Mouse (Mus musculus) neural tube, embryonic 13.5 days (tissue): ENCODE results near the gene Arhgap6. TPM values are rescaled to one million over a fixed set of nuclear protein-coding genes. Genes with fewer than 3 reads are reported as not detected.

Experiments
- ATAC-seq: fragments of 200-750 bp; cut with Nextera tagmentation; 2 replicates; pipeline ENCODE4 v1.8.0; 2017; ENCODE audit warnings: low read depth, mild to moderate bottlenecking, moderate TSS enrichment, moderate library complexity
- H3K27ac ChIP-seq: fragments of 300-500 bp; sonication (generic); replicated peaks from 2 replicates; pipeline ENCODE4 v1.5.1; 2015; ENCODE audit warnings: moderate library complexity, mild to moderate bottlenecking, inconsistent platforms
- H3K27me3 ChIP-seq: fragments of 300-500 bp; sonication (generic); 2 replicates; pipeline ENCODE4 v1.6.1; 2015; ENCODE audit warnings: mild to moderate bottlenecking, inconsistent platforms
- H3K36me3 ChIP-seq: fragments of 300-500 bp; sonication (generic); 2 replicates; pipeline ENCODE4 v1.6.1; 2015; ENCODE audit warnings: mild to moderate bottlenecking, inconsistent platforms
- H3K4me1 ChIP-seq: fragments of 300-500 bp; sonication (generic); replicated peaks from 2 replicates; pipeline ENCODE4 v1.6.1; 2015; ENCODE audit warnings: inconsistent platforms
- H3K4me2 ChIP-seq: fragments of 300-500 bp; sonication (generic); 2 replicates; pipeline ENCODE4 v1.6.1; 2015; ENCODE audit warnings: inconsistent platforms, mild to moderate bottlenecking, moderate library complexity
- H3K4me3 ChIP-seq: fragments of 300-500 bp; sonication (generic); 2 replicates; pipeline ENCODE4 v1.5.1; 2015; ENCODE audit warnings: mild to moderate bottlenecking, inconsistent platforms
- H3K9ac ChIP-seq: fragments of 300-500 bp; sonication (generic); 2 replicates; pipeline ENCODE4 v1.6.1; 2015; ENCODE audit warnings: moderate library complexity, mild to moderate bottlenecking, inconsistent platforms
- H3K9me3 ChIP-seq: fragments of 300-500 bp; sonication (generic); 2 replicates; pipeline ENCODE4 v1.6.1; 2016; ENCODE audit warnings: inconsistent platforms
- WGBS: fragments of 180-500 bp; shearing (Covaris S2); methylation state at CpG from one replicate; pipeline ENCODE4 v1.1.7; 2015; 5-methylcytosine and 5-hydroxymethylcytosine counted together
- polyA plus RNA-seq: library from polyadenylated mRNA; unstranded; fragments of >200 nt; fragmentation: Nextera tagmentation; extraction: Ambion mirVana; gene quantifications from 2 replicates; pipeline ENCODE4 v1.2.1, GENCODE M21; 2015

The Arhgap6 gene
- polyA plus RNA-seq, 1 experiment from 2014 or later, result 1.4 TPM

DNA sequence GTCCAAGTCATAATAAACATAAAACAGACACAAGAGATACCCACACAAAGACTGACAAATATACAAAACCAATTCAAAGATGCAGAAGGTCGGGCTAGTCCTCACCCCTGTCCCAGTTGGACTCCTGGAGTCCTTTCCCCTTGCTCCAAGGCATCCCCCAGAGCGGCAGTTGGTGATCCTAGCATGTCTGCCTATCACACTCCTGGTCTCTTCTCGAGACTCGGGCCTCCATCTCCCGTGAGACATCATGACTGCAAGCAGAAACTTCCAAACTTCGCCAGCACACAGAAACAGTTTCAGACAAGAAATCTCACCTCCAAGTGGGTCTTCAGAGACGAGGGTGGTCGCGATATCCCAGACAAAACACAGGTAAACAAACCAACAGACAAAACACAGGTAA, 345.6 kb downstream of the Arhgap6 start:
- Histone ChIP-seq H3K27me3 (peaks cover 6% of the 10 kb centered on the region; the same call in 1 of the 2 replicates), H3K36me3 (no peaks in the 10 kb centered on the region), H3K9me3 (no peaks in the 10 kb centered on the region), H3K9ac (no peak overlapping the region), H3K27ac (no peak overlapping the region), H3K4me1 (no peaks in the 10 kb centered on the region), H3K4me2 (no peak overlapping the region), H3K4me3 (no peak overlapping the region)
- 88% methylated on average over 9 of the region's 9 CpGs for WGBS
- ATAC-seq, result no peak

DNA sequence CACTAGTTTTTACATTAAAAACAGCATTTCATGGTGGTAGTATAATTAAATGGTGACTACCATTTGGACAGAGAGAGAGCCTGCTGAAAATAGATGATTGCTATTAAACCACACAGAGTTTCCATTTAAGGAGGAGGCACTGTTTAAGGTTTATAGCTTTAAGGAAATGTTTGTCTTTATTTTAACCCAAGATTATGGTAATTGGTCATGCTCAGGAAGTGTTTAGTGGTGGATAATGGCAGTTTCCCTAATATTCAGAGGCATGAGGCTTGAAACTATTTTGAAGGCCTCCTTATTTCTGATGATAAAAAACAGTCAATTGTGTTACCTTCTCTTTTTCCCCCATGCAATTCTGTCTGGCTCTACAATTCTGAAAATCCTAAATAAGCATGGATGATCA, 358.9 kb downstream of the Arhgap6 start:
- no peaks in the 10 kb centered on the region for H3K4me1 ChIP-seq
- peaks cover 14% of the 10 kb centered on the region for H3K27me3 ChIP-seq
- H3K36me3 ChIP-seq, result no peaks in the 10 kb centered on the region
- no peak overlapping the region for H3K4me2 ChIP-seq
- no peak for ATAC-seq
- H3K9me3 ChIP-seq, result no peaks in the 10 kb centered on the region
- no peak overlapping the region for H3K27ac ChIP-seq
- no peak overlapping the region for H3K4me3 ChIP-seq
- H3K9ac ChIP-seq, result no peak overlapping the region

DNA sequence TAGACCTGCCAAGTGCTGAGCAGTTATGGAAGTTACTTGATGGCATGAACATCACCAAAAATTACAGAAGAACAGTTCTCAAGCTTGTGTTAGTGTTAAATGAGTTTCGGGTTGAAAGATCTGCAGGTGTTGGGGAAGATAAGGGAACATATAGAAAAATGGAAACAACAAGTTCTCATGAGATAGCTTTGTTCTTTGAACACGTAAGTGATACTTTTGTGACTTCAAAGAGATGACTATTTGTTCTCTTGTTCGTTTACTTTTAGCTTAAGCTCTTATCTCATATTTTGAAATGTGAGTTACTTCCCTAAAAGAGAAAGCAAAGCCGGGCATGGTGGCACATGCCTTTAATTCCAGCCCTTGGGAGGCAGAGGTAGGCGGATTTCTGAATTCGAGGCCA, 363.5 kb downstream of the Arhgap6 start:
- H3K9ac ChIP-seq, result no peak overlapping the region
- H3K36me3 ChIP-seq, result no peaks in the 10 kb centered on the region
- H3K4me1 ChIP-seq, result no peaks in the 10 kb centered on the region
- no peak overlapping the region for H3K4me2 ChIP-seq
- no peak overlapping the region for H3K4me3 ChIP-seq
- no peak for ATAC-seq
- H3K9me3 ChIP-seq, result no peaks in the 10 kb centered on the region
- WGBS, result 81% methylated on average over 6 of the region's 6 CpGs
- H3K27me3 ChIP-seq, result peaks cover 7% of the 10 kb centered on the region; the same call in 1 of the 2 replicates
- H3K27ac ChIP-seq, result no peak overlapping the region

DNA sequence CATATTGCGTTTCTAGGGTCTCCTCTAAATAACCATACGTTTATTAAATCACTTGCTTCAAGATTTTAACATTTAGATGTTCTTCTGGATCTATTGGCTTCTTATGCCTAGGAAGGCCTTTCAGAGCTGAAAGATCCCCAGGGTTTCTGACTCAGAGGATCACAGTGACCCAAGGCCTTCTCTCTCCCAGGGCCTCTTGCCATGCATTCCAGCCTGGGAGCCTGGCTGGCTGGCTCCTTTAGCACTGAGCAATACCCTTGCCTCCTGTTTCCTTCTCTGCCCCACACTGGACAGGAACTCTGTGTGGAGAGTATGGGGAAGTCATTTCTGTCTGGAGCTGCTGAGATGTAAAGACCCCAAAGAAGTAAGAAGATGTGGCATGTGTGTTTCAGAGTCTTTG, 376.1 kb downstream of the Arhgap6 start:
- Histone ChIP-seq H3K27ac (no peak overlapping the region), H3K9me3 (no peaks in the 10 kb centered on the region), H3K9ac (no peak overlapping the region), H3K36me3 (no peaks in the 10 kb centered on the region), H3K4me2 (no peak overlapping the region), H3K4me3 (no peak overlapping the region), H3K27me3 (peaks cover 17% of the 10 kb centered on the region), H3K4me1 (no peaks in the 10 kb centered on the region)
- WGBS, result 85% methylated on average over 2 of the region's 2 CpGs
- no peak for ATAC-seq

DNA sequence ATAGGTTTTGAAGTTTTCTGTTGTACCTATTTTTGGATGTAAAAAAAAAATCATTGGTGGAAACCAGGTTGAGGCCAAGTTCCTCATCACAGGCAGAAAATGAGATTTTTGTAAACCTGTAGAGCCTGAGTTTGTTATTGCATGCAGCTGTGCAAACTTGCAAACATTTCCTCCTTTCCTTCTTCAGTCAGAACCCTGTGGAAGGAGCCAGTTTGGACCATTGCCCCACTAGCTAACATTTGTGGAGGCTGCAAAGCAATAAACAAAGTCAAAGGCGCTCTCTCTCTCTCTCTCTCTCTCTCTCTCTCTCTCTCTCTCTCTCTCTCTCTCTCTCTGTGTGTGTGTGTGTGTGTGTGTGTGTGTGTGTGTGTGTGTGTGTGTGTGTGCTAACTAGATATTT, 378.9 kb downstream of the Arhgap6 start:
- Histone ChIP-seq H3K36me3 (no peaks in the 10 kb centered on the region), H3K4me2 (no peak overlapping the region), H3K27ac (no peak overlapping the region), H3K9ac (no peak overlapping the region), H3K27me3 (peaks cover 21% of the 10 kb centered on the region), H3K4me1 (no peaks in the 10 kb centered on the region), H3K9me3 (no peaks in the 10 kb centered on the region), H3K4me3 (no peak overlapping the region)
- ATAC-seq, result no peak
- WGBS, result 100% methylated on average over 1 of the region's 1 CpGs

DNA sequence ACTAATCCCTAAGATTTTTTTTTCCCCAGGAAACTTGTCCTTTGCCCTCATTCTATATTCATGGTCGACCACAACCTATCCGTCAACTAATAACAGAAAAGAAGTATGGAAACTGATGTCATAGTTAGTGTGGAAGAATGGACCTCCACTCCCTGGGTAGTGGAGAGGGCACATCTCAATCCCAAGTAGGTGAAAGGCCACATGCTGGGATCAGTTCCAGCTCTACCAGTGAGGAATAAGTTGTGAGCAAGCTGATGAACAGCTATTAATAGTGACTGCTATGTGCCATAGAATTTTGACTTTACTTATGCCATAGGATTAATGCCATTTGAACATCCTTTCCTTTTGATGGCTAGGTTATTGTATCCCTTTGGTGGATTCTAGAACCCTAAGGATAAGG, 383.7 kb downstream of the Arhgap6 start:
- Histone ChIP-seq H3K27me3 (peaks cover 16% of the 10 kb centered on the region), H3K27ac (no peak overlapping the region), H3K36me3 (no peaks in the 10 kb centered on the region), H3K9ac (no peak overlapping the region), H3K4me2 (no peak overlapping the region), H3K4me3 (no peak overlapping the region), H3K4me1 (no peaks in the 10 kb centered on the region), H3K9me3 (no peaks in the 10 kb centered on the region)
- 76% methylated on average over 2 of the region's 2 CpGs for WGBS
- ATAC-seq, result no peak

DNA sequence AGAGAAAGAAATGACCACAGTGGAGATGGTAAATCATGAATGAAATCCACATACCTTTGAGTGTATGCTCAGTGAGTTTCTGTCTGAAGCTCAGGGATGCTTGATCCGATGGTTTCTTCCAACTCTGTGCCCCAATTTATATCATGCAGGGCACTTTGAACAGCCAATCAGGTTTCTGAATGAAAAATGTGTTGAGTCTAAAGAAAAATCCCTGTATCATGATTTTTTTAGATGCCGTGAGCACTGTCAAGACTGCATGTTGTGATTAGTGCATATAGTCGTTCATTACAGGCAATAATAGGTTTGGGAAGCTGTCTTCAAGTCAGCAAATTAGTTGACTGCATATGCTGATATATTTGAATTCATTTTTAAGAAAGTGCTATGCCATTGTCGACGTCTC, 392.2 kb downstream of the Arhgap6 start, which contains the start of gene Amelx:
TSS of gene Amelx (minus strand) at position 101 of the 400 bp plus-strand sequence.
- Histone ChIP-seq H3K36me3 (no peaks in the 10 kb centered on the region), H3K4me2 (no peak within 1 kb of the TSS), H3K9me3 (no peaks in the 10 kb centered on the region), H3K9ac (no peak within 1 kb of the TSS), H3K4me1 (no peaks in the 10 kb centered on the region), H3K27me3 (peaks cover 14% of the 10 kb centered on the region), H3K4me3 (no peak within 1 kb of the TSS), H3K27ac (no peak within 1 kb of the TSS)
- WGBS, result 86% methylated on average over 5 of the region's 5 CpGs
- ATAC-seq, result no peak

DNA sequence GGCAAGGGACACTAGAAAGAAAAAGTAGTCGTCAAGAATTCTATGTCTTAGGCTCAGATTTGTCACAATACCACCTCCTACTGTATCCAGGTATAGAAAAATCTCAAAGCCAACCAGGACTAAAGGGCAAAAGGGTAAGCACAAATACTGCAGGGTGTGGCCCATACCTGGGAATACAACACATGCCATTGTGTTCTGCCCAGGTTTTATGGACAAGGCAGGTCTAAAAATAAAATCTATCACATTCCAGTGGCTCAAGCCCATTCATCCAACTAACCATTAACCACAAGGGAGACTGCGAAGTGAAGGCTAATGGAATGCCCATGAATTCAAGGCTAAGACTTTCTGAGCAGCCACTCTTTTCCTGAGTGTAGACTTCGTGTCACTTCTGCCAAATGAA, 415.1 kb downstream of the Arhgap6 start:
- peaks cover 55% of the 10 kb centered on the region for H3K27me3 ChIP-seq
- H3K4me3 ChIP-seq, result no peak overlapping the region
- H3K4me2 ChIP-seq, result no peak overlapping the region
- 70% methylated on average over 3 of the region's 3 CpGs for WGBS
- H3K9ac ChIP-seq, result no peak overlapping the region
- no peaks in the 10 kb centered on the region for H3K36me3 ChIP-seq
- H3K27ac ChIP-seq, result no peak overlapping the region
- H3K4me1 ChIP-seq, result 0 out of 2 replicates have a peak, but pooled peaks cover 3% of the 10 kb centered on the region
- no peak for ATAC-seq
- no peaks in the 10 kb centered on the region for H3K9me3 ChIP-seq

DNA sequence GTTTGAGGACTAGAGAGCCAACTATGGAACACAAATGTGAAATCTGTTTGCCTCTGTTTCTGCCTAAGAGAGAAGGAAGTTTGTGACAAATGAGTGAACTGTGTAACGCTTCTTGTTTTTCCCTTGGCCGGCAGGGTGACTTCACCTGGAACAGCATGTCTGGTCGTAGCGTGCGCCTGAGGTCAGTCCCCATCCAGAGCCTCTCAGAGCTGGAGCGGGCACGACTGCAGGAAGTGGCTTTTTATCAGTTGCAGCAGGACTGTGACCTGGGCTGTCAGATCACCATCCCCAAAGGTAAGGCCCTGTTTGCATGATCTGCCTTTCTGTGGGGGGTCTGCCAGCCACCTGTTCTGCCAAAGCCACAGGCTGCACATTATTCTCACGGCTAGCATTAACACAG, 425.2 kb downstream of the Arhgap6 start:
- no peak overlapping the region for H3K4me3 ChIP-seq
- peaks cover 38% of the 10 kb centered on the region for H3K27me3 ChIP-seq
- ATAC-seq, result no peak
- no peaks in the 10 kb centered on the region for H3K36me3 ChIP-seq
- no peak overlapping the region for H3K9ac ChIP-seq
- H3K27ac ChIP-seq, result no peak overlapping the region
- no peaks in the 10 kb centered on the region for H3K4me1 ChIP-seq
- H3K4me2 ChIP-seq, result no peak overlapping the region
- no peaks in the 10 kb centered on the region for H3K9me3 ChIP-seq
- WGBS, result 77% methylated on average over 8 of the region's 8 CpGs

DNA sequence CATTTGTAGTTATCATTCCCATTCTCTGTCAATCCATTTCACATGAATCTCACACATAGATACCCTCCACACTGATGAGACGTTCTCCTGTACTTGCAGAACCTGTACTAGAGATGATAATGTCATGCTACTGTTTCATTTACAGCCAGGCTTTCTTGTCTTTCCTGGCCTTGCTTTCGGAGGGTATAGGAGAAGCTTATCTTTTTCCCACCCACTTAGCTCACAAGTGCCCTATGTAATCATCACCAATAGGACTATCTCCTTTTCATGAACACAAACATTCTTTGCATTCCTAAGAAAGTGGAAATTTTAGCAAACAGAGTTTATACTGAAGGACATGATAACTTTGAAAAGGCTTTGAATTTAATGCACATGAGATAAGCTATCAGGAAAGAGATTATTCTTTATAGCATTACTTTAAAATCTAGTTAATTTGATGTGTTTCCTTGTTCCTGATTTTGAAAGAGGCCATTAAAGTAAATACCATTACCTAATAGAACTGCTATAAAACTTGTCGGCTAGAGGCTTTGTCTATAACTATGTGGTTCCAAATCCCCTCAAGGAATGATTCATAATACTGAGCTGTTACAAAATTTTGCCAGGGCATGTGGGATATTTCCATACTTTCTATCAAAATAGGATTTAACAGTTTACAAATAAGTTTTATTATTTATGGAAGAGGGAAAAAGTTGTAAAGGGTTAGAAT, 427.6 kb downstream of the Arhgap6 start:
- WGBS, result 65% methylated on average over 3 of the region's 3 CpGs
- H3K36me3 ChIP-seq, result no peaks in the 10 kb centered on the region

DNA sequence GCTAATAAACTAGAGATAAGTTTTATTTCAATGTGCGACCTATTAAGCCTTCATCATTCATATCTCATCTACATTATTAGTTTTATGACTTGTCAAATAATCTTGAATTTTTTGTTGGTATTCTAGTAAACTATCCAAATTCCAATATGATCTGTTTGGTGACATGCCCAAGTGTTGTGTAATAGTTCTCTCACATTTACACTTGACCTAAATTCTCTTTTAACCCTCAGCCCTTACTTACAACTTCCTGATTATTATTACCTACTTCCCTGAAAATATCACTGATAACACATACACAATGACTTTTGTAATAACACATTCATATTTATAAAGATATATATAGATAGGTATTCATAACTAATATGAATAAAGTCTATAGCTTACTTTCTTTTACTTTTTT, 461.0 kb downstream of the Arhgap6 start:
- no peaks in the 10 kb centered on the region for H3K36me3 ChIP-seq
- ATAC-seq, result no peak

More for the DNA sequence above, 427.6 kb downstream of the Arhgap6 start:
- Histone ChIP-seq H3K27ac (no peak overlapping the region), H3K4me2 (no peak overlapping the region), H3K4me3 (no peak overlapping the region), H3K9me3 (no peaks in the 10 kb centered on the region), H3K4me1 (no peaks in the 10 kb centered on the region), H3K27me3 (peaks cover 35% of the 10 kb centered on the region), H3K9ac (no peak overlapping the region)
- ATAC-seq, result no peak

DNA sequence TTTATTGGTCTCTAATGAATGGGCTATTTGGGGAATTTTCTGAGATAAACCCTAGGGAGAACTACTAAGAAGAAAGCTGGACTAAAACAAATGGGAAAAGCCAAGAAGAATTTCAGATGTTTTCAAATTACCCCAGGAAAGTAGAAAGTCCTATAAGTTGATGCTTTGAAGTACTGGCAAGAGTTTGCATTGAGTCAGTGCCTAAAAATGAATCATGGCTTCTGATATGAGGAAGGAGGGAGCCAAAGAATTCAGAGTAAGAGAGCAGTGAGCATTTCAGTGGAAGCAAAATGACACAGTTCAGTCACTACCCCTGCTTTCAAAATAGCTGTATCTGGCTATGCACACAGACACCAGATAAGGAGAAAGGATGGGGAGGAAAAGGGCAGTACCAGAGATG, 461.8 kb downstream of the Arhgap6 start:
- no peak overlapping the region for H3K9ac ChIP-seq
- H3K9me3 ChIP-seq, result no peaks in the 10 kb centered on the region
- H3K4me3 ChIP-seq, result no peak overlapping the region
- H3K27ac ChIP-seq, result no peak overlapping the region
- H3K36me3 ChIP-seq, result no peaks in the 10 kb centered on the region
- ATAC-seq, result no peak
- H3K4me2 ChIP-seq, result no peak overlapping the region
- no peaks in the 10 kb centered on the region for H3K4me1 ChIP-seq
- peaks cover 24% of the 10 kb centered on the region for H3K27me3 ChIP-seq

More for the DNA sequence above, 461.0 kb downstream of the Arhgap6 start:
- Histone ChIP-seq H3K27me3 (peaks cover 23% of the 10 kb centered on the region), H3K27ac (no peak overlapping the region), H3K4me2 (no peak overlapping the region), H3K4me3 (no peak overlapping the region), H3K9ac (no peak overlapping the region), H3K4me1 (no peaks in the 10 kb centered on the region), H3K9me3 (no peaks in the 10 kb centered on the region)
- 94% methylated on average over 1 of the region's 1 CpGs for WGBS

DNA sequence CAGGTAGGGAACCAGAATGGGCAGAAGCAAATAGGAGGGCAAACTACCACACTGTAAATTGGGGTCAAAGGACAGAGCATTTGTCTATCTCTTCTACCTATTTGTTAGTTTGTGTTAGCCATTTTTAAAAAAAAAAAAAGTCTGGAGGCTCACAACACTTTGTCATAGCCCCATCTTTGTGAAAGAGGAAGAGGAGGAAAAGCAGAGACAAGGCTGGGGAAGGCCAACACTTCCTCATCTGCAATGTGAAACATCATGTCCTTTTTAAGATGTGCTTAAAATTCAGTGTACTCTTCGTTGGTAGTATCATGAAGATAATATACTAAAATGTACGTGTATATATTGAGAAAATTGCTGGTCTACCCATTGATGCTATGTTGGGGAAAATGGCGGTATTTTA, 466.1 kb downstream of the Arhgap6 start:
- no peak overlapping the region for H3K9ac ChIP-seq
- peaks cover 49% of the 10 kb centered on the region for H3K27me3 ChIP-seq
- H3K9me3 ChIP-seq, result no peaks in the 10 kb centered on the region
- H3K36me3 ChIP-seq, result no peaks in the 10 kb centered on the region
- H3K27ac ChIP-seq, result no peak overlapping the region
- no peak overlapping the region for H3K4me2 ChIP-seq
- WGBS, result 77% methylated on average over 3 of the region's 3 CpGs
- no peak overlapping the region for H3K4me3 ChIP-seq
- ATAC-seq, result no peak
- no peaks in the 10 kb centered on the region for H3K4me1 ChIP-seq
